Mouse (Mus musculus) kidney, embryonic 16.5 days (tissue): ENCODE data around the gene Sf3b4. TPM values are rescaled to one million over a fixed set of nuclear protein-coding genes. Genes with fewer than 3 reads are reported as not detected.
A peak's percentile ranks its signal among the peaks of the same experiment; 100 is the strongest.
"Not testable (repeated sequence)": the region's sequence is repeated elsewhere in the genome, so short reads cannot be mapped to it uniquely, and the experiment has no call there.

ENCODE experiments used
- ATAC-seq: fragments of 200-750 bp; cut with Nextera tagmentation; 2 replicates; pipeline ENCODE4 v1.8.0; 2017; ENCODE audit warnings: moderate TSS enrichment; ENCODE audit not compliant: low FRiP score, low TSS enrichment
- H3K27ac ChIP-seq: fragments of 300-500 bp; sonication (generic); 2 replicates; pipeline ENCODE4 v1.5.1; 2014; ENCODE audit warnings: low read length
- H3K27me3 ChIP-seq: fragments of 300-500 bp; sonication (generic); 2 replicates; pipeline ENCODE4 v1.6.1; 2014; ENCODE audit warnings: low read length, control low read depth, mixed read lengths; ENCODE audit not compliant: insufficient read depth
- H3K36me3 ChIP-seq: fragments of 300-500 bp; sonication (generic); 2 replicates; pipeline ENCODE4 v1.6.1; 2014; ENCODE audit warnings: low read length, control low read depth, mixed read lengths; ENCODE audit not compliant: insufficient read depth
- H3K4me1 ChIP-seq: fragments of 300-500 bp; sonication (generic); 2 replicates; pipeline ENCODE4 v1.6.1; 2014; ENCODE audit warnings: low read length, control low read depth, mixed read lengths; ENCODE audit not compliant: insufficient read depth
- H3K4me2 ChIP-seq: fragments of 300-500 bp; sonication (generic); replicated peaks from 2 replicates; pipeline ENCODE4 v1.6.1; 2014; ENCODE audit warnings: low read depth, low read length
- H3K4me3 ChIP-seq: fragments of 300-500 bp; sonication (generic); 2 replicates; pipeline ENCODE4 v1.5.1; 2014; ENCODE audit warnings: mild to moderate bottlenecking, low read length
- H3K9ac ChIP-seq: fragments of 300-500 bp; sonication (generic); replicated peaks from 2 replicates; pipeline ENCODE4 v1.6.1; 2014; ENCODE audit warnings: low read length
- H3K9me3 ChIP-seq: fragments of 300-500 bp; sonication (generic); 2 replicates; pipeline ENCODE4 v1.6.1; 2016; ENCODE audit warnings: low read length, control low read depth
- WGBS: fragments of 180-500 bp; shearing (Covaris S2); extraction: QIAGEN DNeasy Blood & Tissue Kit; methylation state at CpG from one replicate; pipeline ENCODE4 v1.1.7; 2014; 5-methylcytosine and 5-hydroxymethylcytosine counted together
- polyA plus RNA-seq: library from polyadenylated mRNA; unstranded; fragments of >200 nt; fragmentation: Nextera tagmentation; extraction: Ambion mirVana; gene quantifications from 2 replicates; pipeline ENCODE4 v1.2.1, GENCODE M21; 2015

Gene Sf3b4
- polyA plus RNA-seq, 1 experiment from 2014 or later: 186 TPM

DNA sequence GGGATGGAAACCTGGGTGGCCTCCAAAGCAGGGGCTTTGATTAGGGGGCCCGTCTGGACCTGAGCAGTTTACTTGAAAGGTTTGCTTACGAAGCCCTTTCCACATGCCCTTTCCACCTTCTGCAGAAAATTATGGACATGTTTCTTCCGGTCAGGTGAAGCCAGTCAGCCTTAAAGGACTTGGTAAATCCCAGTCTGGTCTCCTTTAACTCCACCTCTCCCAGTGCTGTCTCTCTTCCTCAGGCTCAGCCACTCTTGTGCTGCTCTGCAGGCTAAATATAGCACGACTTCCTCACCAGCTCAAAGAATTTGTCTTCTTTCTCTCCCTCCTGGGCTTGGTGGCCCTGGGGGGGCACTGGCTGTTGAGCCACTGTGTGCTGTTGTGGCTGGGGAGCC is 10.2 kb downstream of the Sf3b4 start:
- H3K36me3 ChIP-seq: peaks cover 15% of the 10 kb centered on the region
- peak overlapping the region; percentile 63; the same call in 1 of the 2 replicates for H3K27ac ChIP-seq
- peak; percentile 32; the same call in 1 of the 2 replicates for ATAC-seq
- 15% methylated on average over 4 of the region's 4 CpGs for WGBS
- H3K4me2 ChIP-seq: peak overlapping the region; percentile 73
- no peaks in the 10 kb centered on the region for H3K9me3 ChIP-seq
- H3K4me1 ChIP-seq: peaks cover 20% of the 10 kb centered on the region
- 0 out of 2 replicates have a peak overlapping the region, but pooled peaks have one; percentile 44 for H3K9ac ChIP-seq
- no peak overlapping the region for H3K4me3 ChIP-seq
- no peaks in the 10 kb centered on the region for H3K27me3 ChIP-seq

DNA sequence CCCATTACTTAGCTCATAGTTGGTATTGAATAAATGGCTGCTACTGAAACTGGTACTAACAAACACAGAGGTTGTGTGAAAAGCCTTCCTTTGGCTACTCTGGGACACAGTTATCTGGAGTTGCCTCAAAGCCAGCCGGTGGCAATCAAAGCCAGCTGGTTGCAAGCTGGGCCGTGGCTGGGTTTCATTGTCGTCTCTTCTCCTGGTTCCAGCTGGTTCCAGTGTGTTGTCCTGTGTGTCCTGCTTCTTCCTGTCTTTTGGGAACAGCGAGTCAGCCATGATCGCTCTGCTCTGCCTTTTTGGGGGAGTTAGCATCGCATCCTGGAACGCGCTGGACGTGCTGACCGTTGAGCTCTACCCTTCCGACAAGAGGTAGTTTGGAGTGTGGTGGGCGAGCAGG is 20.8 kb downstream of the Sf3b4 start:
- no peak for ATAC-seq
- peaks cover 4% of the 10 kb centered on the region; the same call in 1 of the 2 replicates for H3K9me3 ChIP-seq
- H3K4me3 ChIP-seq: no peak overlapping the region
- WGBS: 76% methylated on average over 12 of the region's 12 CpGs
- no peaks in the 10 kb centered on the region for H3K27me3 ChIP-seq
- H3K4me2 ChIP-seq: no peak overlapping the region
- H3K36me3 ChIP-seq: peaks cover 4% of the 10 kb centered on the region; the same call in 1 of the 2 replicates
- H3K4me1 ChIP-seq: peaks cover 9% of the 10 kb centered on the region
- H3K27ac ChIP-seq: no peak overlapping the region
- H3K9ac ChIP-seq: no peak overlapping the region

DNA sequence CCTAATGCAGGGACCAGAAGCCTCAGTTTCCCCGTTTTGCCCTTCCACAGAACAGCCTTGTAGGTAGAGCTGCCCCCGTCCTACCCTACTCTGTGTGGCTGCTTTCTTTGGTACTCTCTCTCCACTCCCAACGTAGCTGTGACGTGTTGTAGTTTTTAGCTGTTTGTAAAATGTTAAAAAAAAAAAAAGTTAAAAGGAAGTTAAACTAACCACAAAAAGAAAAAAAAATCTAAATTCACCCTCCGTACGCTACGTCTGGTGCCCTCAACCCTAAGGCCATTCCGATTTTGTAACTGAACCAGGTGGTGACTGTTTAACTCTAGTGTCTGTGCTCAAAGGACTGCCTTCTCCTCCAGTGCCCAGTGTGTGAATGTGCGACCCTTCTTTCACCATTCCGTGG is 22.8 kb downstream of the Sf3b4 start:
- H3K9me3 ChIP-seq: peaks cover 4% of the 10 kb centered on the region; the same call in 1 of the 2 replicates
- H3K4me3 ChIP-seq: no peak overlapping the region
- H3K4me2 ChIP-seq: no peak overlapping the region
- H3K36me3 ChIP-seq: peaks cover 4% of the 10 kb centered on the region; the same call in 1 of the 2 replicates
- H3K27me3 ChIP-seq: no peaks in the 10 kb centered on the region
- peaks cover 12% of the 10 kb centered on the region for H3K4me1 ChIP-seq
- H3K27ac ChIP-seq: no peak overlapping the region
- no peak for ATAC-seq
- no peak overlapping the region for H3K9ac ChIP-seq
- 84% methylated on average over 10 of the region's 10 CpGs for WGBS

DNA sequence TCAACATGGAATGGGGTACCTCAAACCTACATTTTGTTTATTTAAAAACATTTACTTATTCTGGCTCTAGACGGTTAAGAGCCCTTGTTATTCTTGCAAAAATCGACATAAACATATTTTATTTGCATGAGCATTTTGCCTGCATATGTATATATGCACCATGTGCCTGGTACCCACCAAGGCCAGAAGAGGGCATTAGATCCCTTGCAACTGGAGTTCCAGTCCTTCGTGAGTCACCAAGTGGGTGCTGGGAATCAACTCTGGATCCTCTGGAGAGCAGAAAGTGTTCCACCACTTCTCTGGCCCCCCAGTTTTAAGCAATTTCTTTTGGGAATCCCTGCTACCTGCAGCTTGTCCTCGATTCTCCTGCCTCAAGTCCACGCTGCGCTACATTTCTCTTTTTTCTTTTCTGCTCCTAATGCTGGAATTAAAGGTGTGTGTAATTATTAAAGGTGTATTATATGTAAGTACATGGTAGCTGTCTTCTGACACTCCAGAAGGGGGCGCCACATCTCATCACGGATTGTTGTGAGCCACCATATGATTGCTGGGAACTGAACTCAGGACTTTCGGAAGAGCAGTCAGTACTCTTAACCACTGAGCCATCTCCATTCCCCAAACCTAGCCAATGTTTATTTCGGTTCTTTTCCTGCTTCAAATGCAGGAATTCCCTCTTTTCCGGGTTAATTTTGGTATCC is 23.6 kb downstream of the Sf3b4 start:
- ATAC-seq: no peak
- Histone ChIP-seq H3K4me2 (no peak overlapping the region), H3K36me3 (peaks cover 4% of the 10 kb centered on the region; the same call in 1 of the 2 replicates), H3K9me3 (peaks cover 4% of the 10 kb centered on the region; the same call in 1 of the 2 replicates), H3K4me1 (peaks cover 12% of the 10 kb centered on the region), H3K27me3 (no peaks in the 10 kb centered on the region), H3K27ac (no peak overlapping the region), H3K4me3 (no peak overlapping the region), H3K9ac (no peak overlapping the region)
- 92% methylated on average over 11 of the region's 11 CpGs for WGBS

DNA sequence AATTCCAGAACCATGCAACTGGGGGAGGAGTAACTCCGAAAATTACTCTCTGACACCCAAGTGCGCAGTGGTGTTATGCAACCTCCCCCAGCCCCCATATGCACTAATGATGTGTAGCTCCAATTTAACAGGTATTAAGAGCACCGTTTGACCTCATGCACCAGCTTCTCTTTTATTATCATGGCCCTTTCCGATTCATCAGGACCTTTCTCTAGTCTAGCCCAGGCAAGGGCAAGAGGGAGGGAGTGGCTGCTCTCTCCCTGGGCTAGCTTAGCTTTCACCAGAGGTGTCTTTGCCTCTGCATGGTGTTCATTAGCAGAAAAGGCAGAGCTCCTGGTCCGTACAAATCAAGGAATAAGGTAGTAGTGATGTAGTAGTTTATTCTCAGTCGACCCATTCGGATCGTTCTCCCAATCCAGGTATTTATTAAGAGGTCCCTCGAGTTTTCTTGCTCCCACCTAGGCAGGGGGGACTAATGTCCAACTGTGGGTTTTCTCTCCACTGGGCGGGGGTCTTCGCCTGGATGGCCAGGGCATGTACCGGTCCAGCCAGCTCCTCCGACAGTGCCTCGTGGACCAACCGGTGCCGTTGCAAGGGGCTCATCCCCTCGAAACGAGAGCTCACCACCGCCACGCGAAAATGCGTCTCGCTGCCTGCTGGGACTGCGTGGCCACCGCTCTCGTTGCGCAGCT is 24.5 kb downstream of the Sf3b4 start:
- Histone ChIP-seq H3K4me2 (peak overlapping the region; percentile 95), H3K27ac (peak overlapping the region; percentile 92), H3K27me3 (no peaks in the 10 kb centered on the region), H3K9ac (peak overlapping the region; percentile 91), H3K4me3 (peak overlapping the region; percentile 83), H3K9me3 (peaks cover 4% of the 10 kb centered on the region; the same call in 1 of the 2 replicates), H3K36me3 (peaks cover 4% of the 10 kb centered on the region; the same call in 1 of the 2 replicates), H3K4me1 (peaks cover 12% of the 10 kb centered on the region)
- WGBS: 16% methylated on average over 27 of the region's 27 CpGs
- peak; percentile 49; the same call in 1 of the 2 replicates for ATAC-seq

DNA sequence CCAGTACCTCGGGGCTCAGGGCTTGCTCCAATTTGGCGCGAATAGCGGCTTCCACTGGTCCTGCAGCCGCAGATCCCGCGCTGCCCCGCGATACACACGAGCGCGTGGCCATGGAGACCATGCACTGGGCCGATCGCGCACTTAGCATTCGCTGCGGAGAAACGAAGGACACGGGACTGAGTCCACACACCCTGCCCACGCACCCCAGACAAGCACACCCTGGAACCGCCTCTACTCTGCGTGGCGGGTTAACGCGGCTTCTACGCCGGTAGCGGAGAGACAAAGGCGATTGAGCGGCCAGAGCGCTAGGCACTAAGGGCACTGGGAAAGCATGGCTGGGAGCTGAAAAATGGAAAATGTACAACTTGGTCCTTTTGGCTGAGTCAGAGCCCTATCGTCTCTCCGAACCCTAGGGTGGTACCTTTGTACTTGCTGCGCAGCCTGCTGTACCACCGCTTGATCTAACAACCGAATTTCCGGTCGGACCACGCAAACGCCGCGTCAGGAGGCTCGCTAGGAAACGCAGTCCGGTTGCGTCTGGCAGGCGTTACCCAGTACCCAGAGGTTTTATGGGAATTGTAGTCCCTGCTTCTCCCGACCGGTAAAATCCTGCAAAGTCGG is 25.1 kb downstream of the Sf3b4 start:
- peak overlapping the region; percentile 83 for H3K4me3 ChIP-seq
- peak overlapping the region; percentile 95 for H3K4me2 ChIP-seq
- H3K27me3 ChIP-seq: no peaks in the 10 kb centered on the region
- ATAC-seq: peak; percentile 93
- H3K36me3 ChIP-seq: peaks cover 4% of the 10 kb centered on the region; the same call in 1 of the 2 replicates
- WGBS: under 1% methylated on average over 50 of the region's 50 CpGs
- H3K9ac ChIP-seq: peak overlapping the region; percentile 91
- peaks cover 4% of the 10 kb centered on the region; the same call in 1 of the 2 replicates for H3K9me3 ChIP-seq
- peak overlapping the region; percentile 92 for H3K27ac ChIP-seq
- H3K4me1 ChIP-seq: peaks cover 12% of the 10 kb centered on the region

DNA sequence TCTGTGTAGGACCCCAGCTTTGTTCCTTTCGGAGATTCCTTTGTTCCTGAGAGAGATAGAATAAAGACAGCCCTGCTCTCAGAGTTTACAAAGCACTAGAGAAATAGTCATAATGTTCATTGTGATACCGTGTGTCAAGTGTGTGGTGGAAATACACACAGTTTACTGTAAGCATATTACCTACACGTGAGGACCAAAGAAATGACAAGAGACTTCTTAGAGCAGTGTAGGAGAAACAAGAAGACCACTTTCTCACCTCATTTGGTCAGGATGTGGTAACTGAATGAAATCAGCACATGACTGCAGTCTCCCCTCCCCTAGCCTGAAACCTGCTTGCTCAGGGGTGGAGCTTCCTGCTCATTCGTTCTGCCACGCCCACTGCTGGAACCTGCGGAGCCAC is 26.0 kb downstream of the Sf3b4 start:
- Histone ChIP-seq H3K36me3 (peaks cover 4% of the 10 kb centered on the region; the same call in 1 of the 2 replicates), H3K4me2 (peak overlapping the region; percentile 95), H3K27me3 (no peaks in the 10 kb centered on the region), H3K9me3 (peaks cover 4% of the 10 kb centered on the region; the same call in 1 of the 2 replicates), H3K9ac (peak overlapping the region; percentile 91), H3K4me1 (peaks cover 12% of the 10 kb centered on the region), H3K4me3 (peak overlapping the region; percentile 83), H3K27ac (no peak overlapping the region)
- 2% methylated on average over 6 of the region's 6 CpGs for WGBS
- peak; percentile 50 for ATAC-seq

DNA sequence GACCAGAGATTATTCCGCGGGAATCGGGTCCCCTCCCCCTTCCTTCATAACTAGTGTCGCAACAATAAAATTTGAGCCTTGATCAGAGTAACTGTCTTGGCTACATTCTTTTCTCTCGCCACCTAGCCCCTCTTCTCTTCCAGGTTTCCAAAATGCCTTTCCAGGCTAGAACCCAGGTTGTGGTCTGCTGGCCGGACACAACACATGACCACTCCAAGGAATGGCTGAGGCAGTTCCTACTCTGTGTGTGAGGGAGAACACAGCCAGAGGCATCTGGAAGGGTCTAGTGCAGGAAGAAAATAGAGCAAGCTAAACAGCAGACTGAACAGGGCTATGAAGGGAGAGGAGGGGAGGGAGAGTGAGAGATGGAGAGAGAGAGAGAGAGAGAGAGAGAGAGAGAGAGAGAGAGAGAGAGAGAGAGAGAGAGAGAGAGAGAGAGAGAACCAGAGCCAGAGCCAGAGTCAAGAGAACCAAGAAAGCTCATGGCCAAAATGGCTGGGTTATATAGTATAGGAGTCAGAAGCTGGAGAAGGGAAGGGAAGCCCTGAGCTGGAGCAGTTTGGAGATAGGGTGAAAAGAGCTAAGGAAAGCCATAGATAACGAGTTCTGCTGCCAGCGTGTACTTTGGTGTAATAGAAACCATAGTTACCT is 26.6 kb downstream of the Sf3b4 start:
- not testable (repeated sequence) for H3K36me3 ChIP-seq, H3K4me3 ChIP-seq, H3K27me3 ChIP-seq, H3K9ac ChIP-seq, H3K27ac ChIP-seq, H3K9me3 ChIP-seq, ATAC-seq
- Histone ChIP-seq H3K4me2 (peak overlapping the region; percentile 95), H3K4me1 (peaks cover 12% of the 10 kb centered on the region)
- WGBS: 34% methylated on average over 6 of the region's 8 CpGs

DNA sequence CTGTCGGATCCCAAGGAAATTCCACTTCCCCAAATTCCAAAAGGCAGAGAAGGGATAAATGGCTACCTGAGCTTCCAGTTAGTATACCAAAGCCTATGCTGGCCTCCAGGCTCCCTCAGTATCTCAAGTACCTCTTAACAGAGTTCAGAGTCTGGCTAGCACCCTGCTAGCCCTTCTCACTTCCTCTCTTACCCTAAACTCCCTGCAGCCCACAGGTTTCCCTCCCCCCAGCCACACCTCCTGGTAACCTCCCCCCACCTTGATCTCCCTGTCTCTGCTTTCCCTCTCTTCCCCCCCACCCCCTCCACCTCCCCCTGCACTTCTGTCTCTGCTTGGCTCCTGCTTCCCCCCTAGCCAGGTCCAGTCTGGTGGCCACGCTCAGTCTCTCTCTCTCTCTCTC is 27.6 kb downstream of the Sf3b4 start:
- Histone ChIP-seq H3K27me3 (no peaks in the 10 kb centered on the region), H3K9me3 (peaks cover 4% of the 10 kb centered on the region; the same call in 1 of the 2 replicates), H3K4me3 (no peak overlapping the region), H3K9ac (no peak overlapping the region), H3K36me3 (peaks cover 4% of the 10 kb centered on the region; the same call in 1 of the 2 replicates), H3K27ac (no peak overlapping the region), H3K4me2 (no peak overlapping the region), H3K4me1 (peaks cover 12% of the 10 kb centered on the region)
- no peak for ATAC-seq
- 45% methylated on average over 2 of the region's 2 CpGs for WGBS
